Mouse (Mus musculus) embryonic fibroblast, embryonic 13.5 days (primary cell): ENCODE measurements at regions not wholly inside any gene's neighbourhood (a gene's known extent, or its start where the extent isn't known, plus 50 kb on each side); places are given as distances from the start of the nearest gene placed in this dataset.

ENCODE experiments used
- CTCF ChIP-seq: IDR thresholded peaks from 2 replicates; pipeline ENCODE4 v1.5.1; 2011; ENCODE audit warnings: mild to moderate bottlenecking, control low read depth, low read length, moderate library complexity, borderline replicate concordance; ENCODE audit not compliant: insufficient read depth
- POLR2A ChIP-seq: IDR thresholded peaks from 2 replicates; pipeline ENCODE4 v1.6.1; 2011; ENCODE audit warnings: low read depth, mild to moderate bottlenecking, control low read depth, low read length, moderate library complexity

- TF ChIP-seq POLR2A (no peak), CTCF (no peak)
Observed at GRCm38 (mm10) chr2:79542191-79542980, 85.8 kb upstream of the Cerkl start.
